Comparison of ENCODE assay signal across 8 mouse cellular contexts in genomic region chrX:52864126-52864525, GRCm38 (mm10). TPM values are rescaled to one million over a fixed set of nuclear protein-coding genes. Genes with fewer than 3 reads are reported as not detected.
DNase-seq lines count a peak whose midpoint lies in the region; ATAC-seq lines count a peak whose summit lies in the region.

No protein-coding gene starts in this region.

- DNase-seq in cerebellum, postnatal 10 days: peak; percentile 33 to 56
- DNase-seq in cerebellum, postnatal 4 days (ENCODE audit: low spot score in 2 of 2): no peak
- DNase-seq in left cerebral cortex, postnatal 14 days (ENCODE audit: low spot score in 2 of 2): peak; percentile 8 to 9
- DNase-seq in left cerebral cortex, adult 8-10 months (ENCODE audit: low spot score in 2 of 2): no peak
- DNase-seq in brain, adult 2 months (ENCODE audit: low read depth, low spot score): peak; percentile 61
- peak; percentile 1 for DNase-seq in lung, postnatal 14 days
- DNase-seq in neural tube, embryonic 10.5 days (ENCODE audit: extremely low spot score, low spot score): no peak

- no peak for ATAC-seq in megakaryocyte, adult 5-6 weeks (ENCODE audit: poor library complexity, severe bottlenecking)

- intact Hi-C loops in left cerebral cortex, postnatal 14 days (cut with DNase I): loop anchor here (5.0 kb wide), 1 partner anchor 68 kb away; no protein-coding TSS in a partner anchor

RNA-seq across cellular contexts. Expression of gene Phf6, which starts 47.9 kb away (rescaled TPM):
- 10 to 100 TPM; 15.2 to 16.6 TPM for total RNA-seq in left cerebral cortex, postnatal 14 days (2021)
- 10 to 100 TPM; 20.7 to 24.9 (median 21.3) TPM for total RNA-seq in left cerebral cortex, adult 8-10 months (2022)
- total RNA-seq in megakaryocyte, adult 5-6 weeks (2015): 22.4 and 26.0 TPM in 2 replicates
- total RNA-seq in megakaryocyte, adult 5-6 weeks (2017): 20.5 and 23.9 TPM in 2 replicates

Comparison
In these comparisons a context has a peak if more than half of its experiments do, and no peak if none do; other contexts are left out.
1. DNase-seq: peak in cerebellum, postnatal 10 days (2 of 2), left cerebral cortex, postnatal 14 days (2 of 2), brain, adult 2 months (single experiment) and lung, postnatal 14 days (single experiment); none in cerebellum, postnatal 4 days (0 of 2), left cerebral cortex, adult 8-10 months (0 of 2) and neural tube, embryonic 10.5 days (single experiment).